Mouse (Mus musculus) embryonic facial prominence, embryonic 13.5 days (tissue): ENCODE measurements around the gene Slc26a8. TPM values are rescaled to one million over a fixed set of nuclear protein-coding genes. Genes with fewer than 3 reads are reported as not detected.

ENCODE experiments used
- ATAC-seq: fragments of 200-750 bp; cut with Nextera tagmentation; 2 replicates; pipeline ENCODE4 v1.8.0; 2017; ENCODE audit warnings: low read depth; ENCODE audit not compliant: insufficient number of reproducible peaks, insufficient read depth, low FRiP score, low TSS enrichment
- H3K27ac ChIP-seq: fragments of 300-500 bp; sonication (generic); 2 replicates; pipeline ENCODE4 v1.5.1; 2015; ENCODE audit warnings: moderate library complexity, mild to moderate bottlenecking, inconsistent platforms
- H3K27me3 ChIP-seq: fragments of 300-500 bp; sonication (generic); 2 replicates; pipeline ENCODE4 v1.6.1; 2015; ENCODE audit warnings: mild to moderate bottlenecking, inconsistent platforms
- H3K36me3 ChIP-seq: fragments of 300-500 bp; sonication (generic); 2 replicates; pipeline ENCODE4 v1.6.1; 2015; ENCODE audit warnings: mild to moderate bottlenecking, inconsistent platforms
- H3K4me1 ChIP-seq: fragments of 300-500 bp; sonication (generic); 2 replicates; pipeline ENCODE4 v1.6.1; 2015; ENCODE audit warnings: inconsistent platforms
- H3K4me2 ChIP-seq: fragments of 300-500 bp; sonication (generic); 2 replicates; pipeline ENCODE4 v1.6.1; 2015; ENCODE audit warnings: moderate library complexity, mild to moderate bottlenecking, inconsistent platforms
- H3K4me3 ChIP-seq: fragments of 300-500 bp; sonication (generic); 2 replicates; pipeline ENCODE4 v1.5.1; 2015; ENCODE audit warnings: mild to moderate bottlenecking, inconsistent platforms
- H3K9ac ChIP-seq: fragments of 300-500 bp; sonication (generic); 2 replicates; pipeline ENCODE4 v1.6.1; 2015; ENCODE audit warnings: mild to moderate bottlenecking, inconsistent platforms
- H3K9me3 ChIP-seq: fragments of 300-500 bp; sonication (generic); 2 replicates; pipeline ENCODE4 v1.6.1; 2016; ENCODE audit warnings: inconsistent platforms
- WGBS: fragments of 180-500 bp; shearing (Covaris S2); methylation state at CpG from one replicate; pipeline ENCODE4 v1.1.7; 2015; ENCODE audit warnings: mixed read lengths; 5-methylcytosine and 5-hydroxymethylcytosine counted together
- polyA plus RNA-seq: library from polyadenylated mRNA; unstranded; fragments of >200 nt; fragmentation: Nextera tagmentation; extraction: Ambion mirVana; gene quantifications from 2 replicates; pipeline ENCODE4 v1.2.1, GENCODE M21; 2015

Gene Slc26a8
- polyA plus RNA-seq, 1 experiment from 2014 or later: 0.46 TPM

GRCm38 (mm10) chr17:28615332-28615731 is 74.7 kb downstream of the Slc26a8 start:
- Histone ChIP-seq H3K36me3 (peaks cover 41% of the 10 kb centered on the region), H3K4me3 (no peak overlapping the region), H3K4me2 (no peak overlapping the region), H3K9me3 (no peaks in the 10 kb centered on the region), H3K27me3 (no peaks in the 10 kb centered on the region), H3K9ac (no peak overlapping the region), H3K4me1 (peaks cover 7% of the 10 kb centered on the region), H3K27ac (no peak overlapping the region)
- 94% methylated on average over 4 of the region's 4 CpGs for WGBS
- ATAC-seq: no peak

- H3K27me3 ChIP-seq: no peaks in the 10 kb centered on the region
- no peaks in the 10 kb centered on the region for H3K4me1 ChIP-seq
- H3K4me2 ChIP-seq: no peak overlapping the region
- no peaks in the 10 kb centered on the region for H3K9me3 ChIP-seq
- 88% methylated on average over 6 of the region's 6 CpGs for WGBS
- no peak overlapping the region for H3K9ac ChIP-seq
- H3K27ac ChIP-seq: no peak overlapping the region
- no peak for ATAC-seq
- H3K36me3 ChIP-seq: peaks cover 34% of the 10 kb centered on the region
- H3K4me3 ChIP-seq: no peak overlapping the region
Measured at GRCm38 (mm10) chr17:28613096-28613495, 76.9 kb downstream of the Slc26a8 start.

GRCm38 (mm10) chr17:28612603-28613002 is 77.4 kb downstream of the Slc26a8 start:
- Histone ChIP-seq H3K27me3 (no peaks in the 10 kb centered on the region), H3K27ac (no peak overlapping the region), H3K36me3 (peaks cover 36% of the 10 kb centered on the region), H3K4me2 (no peak overlapping the region), H3K4me3 (no peak overlapping the region), H3K9me3 (no peaks in the 10 kb centered on the region), H3K9ac (no peak overlapping the region), H3K4me1 (no peaks in the 10 kb centered on the region)
- 85% methylated on average over 2 of the region's 2 CpGs for WGBS
- ATAC-seq: no peak

GRCm38 (mm10) chr17:28609543-28609942 is 80.5 kb downstream of the Slc26a8 start:
- Histone ChIP-seq H3K36me3 (peaks cover 47% of the 10 kb centered on the region), H3K27me3 (no peaks in the 10 kb centered on the region), H3K9ac (no peak overlapping the region), H3K9me3 (no peaks in the 10 kb centered on the region), H3K4me2 (no peak overlapping the region), H3K27ac (no peak overlapping the region), H3K4me3 (no peak overlapping the region), H3K4me1 (no peaks in the 10 kb centered on the region)
- WGBS: 88% methylated on average over 3 of the region's 3 CpGs
- ATAC-seq: no peak

- no peak for ATAC-seq
- 86% methylated on average over 9 of the region's 9 CpGs for WGBS
- Histone ChIP-seq H3K4me2 (no peak overlapping the region), H3K9ac (no peak overlapping the region), H3K9me3 (no peaks in the 10 kb centered on the region), H3K27me3 (no peaks in the 10 kb centered on the region), H3K36me3 (peaks cover 91% of the 10 kb centered on the region), H3K27ac (no peak overlapping the region), H3K4me1 (no peaks in the 10 kb centered on the region), H3K4me3 (no peak overlapping the region)
Measured at GRCm38 (mm10) chr17:28601557-28602250, 88.3 kb downstream of the Slc26a8 start.

- ATAC-seq: no peak
- Histone ChIP-seq H3K27me3 (no peaks in the 10 kb centered on the region), H3K36me3 (peaks cover 91% of the 10 kb centered on the region), H3K9me3 (no peaks in the 10 kb centered on the region), H3K4me3 (no peak overlapping the region), H3K27ac (no peak overlapping the region), H3K9ac (no peak overlapping the region), H3K4me1 (no peaks in the 10 kb centered on the region), H3K4me2 (no peak overlapping the region)
- WGBS: 86% methylated on average over 5 of the region's 5 CpGs
Measured at GRCm38 (mm10) chr17:28600780-28601179, 89.3 kb downstream of the Slc26a8 start.

GRCm38 (mm10) chr17:28593965-28594364 is 96.1 kb downstream of the Slc26a8 start:
- no peaks in the 10 kb centered on the region for H3K9me3 ChIP-seq
- 78% methylated on average over 4 of the region's 4 CpGs for WGBS

GRCm38 (mm10) chr17:28592998-28593397 is 97.0 kb downstream of the Slc26a8 start:
- H3K4me3 ChIP-seq: no peak overlapping the region
- ATAC-seq: no peak
- WGBS: 16% methylated on average over 4 of the region's 4 CpGs
- no peaks in the 10 kb centered on the region for H3K4me1 ChIP-seq
- H3K27me3 ChIP-seq: no peaks in the 10 kb centered on the region
- H3K9me3 ChIP-seq: no peaks in the 10 kb centered on the region
- H3K27ac ChIP-seq: no peak overlapping the region
- H3K36me3 ChIP-seq: peaks cover 92% of the 10 kb centered on the region
- H3K4me2 ChIP-seq: no peak overlapping the region
- H3K9ac ChIP-seq: no peak overlapping the region

More at GRCm38 (mm10) chr17:28593965-28594364, 96.1 kb downstream of the Slc26a8 start:
- ATAC-seq: no peak
- Histone ChIP-seq H3K4me3 (no peak overlapping the region), H3K9ac (no peak overlapping the region), H3K4me1 (no peaks in the 10 kb centered on the region), H3K27me3 (no peaks in the 10 kb centered on the region), H3K4me2 (no peak overlapping the region), H3K27ac (no peak overlapping the region), H3K36me3 (peaks cover 90% of the 10 kb centered on the region)

- no peak for ATAC-seq
- H3K4me1 ChIP-seq: no peaks in the 10 kb centered on the region
- peaks cover 85% of the 10 kb centered on the region for H3K36me3 ChIP-seq
- H3K9me3 ChIP-seq: no peaks in the 10 kb centered on the region
- WGBS: 93% methylated on average over 5 of the region's 5 CpGs
- no peak overlapping the region for H3K4me3 ChIP-seq
- no peak overlapping the region for H3K27ac ChIP-seq
- no peak overlapping the region for H3K9ac ChIP-seq
- H3K27me3 ChIP-seq: no peaks in the 10 kb centered on the region
- H3K4me2 ChIP-seq: no peak overlapping the region
Measured at GRCm38 (mm10) chr17:28591476-28591875, 98.6 kb downstream of the Slc26a8 start.

GRCm38 (mm10) chr17:28590596-28590995 is 99.4 kb downstream of the Slc26a8 start:
- Histone ChIP-seq H3K36me3 (peaks cover 76% of the 10 kb centered on the region), H3K27me3 (no peaks in the 10 kb centered on the region), H3K9me3 (no peaks in the 10 kb centered on the region), H3K9ac (no peak overlapping the region), H3K4me3 (no peak overlapping the region), H3K4me2 (no peak overlapping the region), H3K27ac (no peak overlapping the region), H3K4me1 (no peaks in the 10 kb centered on the region)
- WGBS: 90% methylated on average over 3 of the region's 3 CpGs
- ATAC-seq: no peak

GRCm38 (mm10) chr17:28588591-28588990 is 101.4 kb downstream of the Slc26a8 start:
- Histone ChIP-seq H3K9ac (no peak overlapping the region), H3K4me2 (no peak overlapping the region), H3K36me3 (peaks cover 62% of the 10 kb centered on the region), H3K27ac (no peak overlapping the region), H3K4me1 (0 out of 2 replicates have a peak, but pooled peaks cover 5% of the 10 kb centered on the region), H3K4me3 (no peak overlapping the region), H3K9me3 (no peaks in the 10 kb centered on the region), H3K27me3 (no peaks in the 10 kb centered on the region)
- WGBS: 78% methylated on average over 2 of the region's 2 CpGs
- ATAC-seq: no peak
